ENCODE assay signal across 8 mouse cellular contexts in genomic region chr11:4946530-4946929, GRCm38 (mm10). TPM values are rescaled to one million over a fixed set of nuclear protein-coding genes. Genes with fewer than 3 reads are reported as not detected.
DNase-seq lines count a peak whose midpoint lies in the region; ATAC-seq and TF ChIP-seq lines count a peak whose summit lies in the region.

No protein-coding gene starts in this region.

- no peak for TF ChIP-seq EP300 in heart, postnatal 0 days (IDR thresholded peaks at IDR 0.05; ENCODE audit: low read depth)

- no peak for ATAC-seq in heart, postnatal 0 days (ENCODE audit: insufficient read depth, low read depth)
- peak; percentile 23 for ATAC-seq in forebrain, embryonic 15.5 days (replicated peaks)
- ATAC-seq in megakaryocyte progenitor cell, adult 5-6 weeks (replicated peaks; ENCODE audit: poor library complexity) = peak; percentile 41; the same call in 1 of the 2 replicates

- TF ChIP-seq CTCF in heart, postnatal 0 days (IDR thresholded peaks at IDR 0.05; ENCODE audit: low read depth) = no peak

- H3K27me3 ChIP-seq in heart, postnatal 0 days (ENCODE audit: control insufficient read depth, insufficient read depth, low read length) = peaks cover 66% of the 10 kb centered on the region
- peaks cover 56% of the 10 kb centered on the region for H3K27me3 ChIP-seq in forebrain, embryonic 15.5 days

- H3K9ac ChIP-seq in heart, postnatal 0 days (replicated peaks; ENCODE audit: low read depth, low read length) = no peak overlapping the region
- peak overlapping the region; percentile 67; the same call in 1 of the 2 replicates for H3K9ac ChIP-seq in ES-E14 (ENCODE audit: insufficient read depth, low read depth, low read length, poor library complexity, severe bottlenecking)
- H3K9ac ChIP-seq in forebrain, embryonic 15.5 days (replicated peaks) = 0 out of 2 replicates have a peak overlapping the region, but pooled peaks have one; percentile 13

- intact Hi-C loops in heart, postnatal 25 days (cut with DNase I) = no loop called here

- H3K4me2 ChIP-seq in heart, postnatal 0 days (ENCODE audit: low read depth, low read length) = peak overlapping the region; percentile 86
- H3K4me2 ChIP-seq in forebrain, embryonic 15.5 days (replicated peaks) = peak overlapping the region; percentile 80

- no peak for DNase-seq in heart, postnatal 0 days (ENCODE audit: low spot score)
- DNase-seq in heart, postnatal 25 days (ENCODE audit: low spot score) = no peak
- no peak for DNase-seq in ES-E14 (ENCODE audit: low read depth, low spot score)
- DNase-seq in embryo, embryonic 10 days (ENCODE audit: low spot score) = no peak
- no peak for DNase-seq in spleen, adult 12 weeks (ENCODE audit: low spot score)
- DNase-seq in cerebellum, adult 11-12 months = no peak

- in situ Hi-C loops in ES-E14 (cut with MboI; ENCODE audit: low sequenced_read_pairs in 2 of 2, unreplicated experiment in 2 of 2) = no loop called here

- 47% methylated on average over 13 of the region's 13 CpGs for WGBS in heart, postnatal 0 days
- WGBS in forebrain, embryonic 15.5 days = 44% methylated on average over 13 of the region's 13 CpGs

- no peaks in the 10 kb centered on the region for H3K9me3 ChIP-seq in heart, postnatal 0 days (replicated peaks; ENCODE audit: control insufficient read depth, low read length)
- H3K9me3 ChIP-seq in ES-E14 (ENCODE audit: control insufficient read depth, insufficient read depth, low read depth, low read length) = no peaks in the 10 kb centered on the region
- H3K9me3 ChIP-seq in forebrain, embryonic 15.5 days = no peaks in the 10 kb centered on the region

- no peaks in the 10 kb centered on the region for H3K36me3 ChIP-seq in heart, postnatal 0 days (replicated peaks; ENCODE audit: control insufficient read depth, insufficient read depth, low read length)
- peaks cover 12% of the 10 kb centered on the region for H3K36me3 ChIP-seq in ES-E14 (ENCODE audit: control insufficient read depth, insufficient read depth, low read length, poor library complexity, severe bottlenecking)
- no peaks in the 10 kb centered on the region for H3K36me3 ChIP-seq in forebrain, embryonic 15.5 days

- H3K27ac ChIP-seq in heart, postnatal 0 days (ENCODE audit: low read depth) = no peak overlapping the region
- no peak overlapping the region for H3K27ac ChIP-seq in ES-E14 (ENCODE audit: insufficient read depth, low read depth, low read length, poor library complexity, severe bottlenecking)
- H3K27ac ChIP-seq in forebrain, embryonic 15.5 days (replicated peaks) = peak overlapping the region; percentile 83; the same call in 1 of the 2 replicates

- H3K4me1 ChIP-seq in heart, postnatal 0 days (ENCODE audit: control insufficient read depth, insufficient read depth) = peaks cover 9% of the 10 kb centered on the region
- no peaks in the 10 kb centered on the region; a peak in 1 of 4 replicates for H3K4me1 ChIP-seq in ES-E14 (ENCODE audit: control insufficient read depth in 2 of 2, insufficient read depth in 2 of 2, low read length in 2 of 2, poor library complexity in 1 of 2)
- H3K4me1 ChIP-seq in forebrain, embryonic 15.5 days = peaks cover 29% of the 10 kb centered on the region

- H3K4me3 ChIP-seq in heart, postnatal 0 days (ENCODE audit: low read depth, low read length) = peak overlapping the region; percentile 55
- H3K4me3 ChIP-seq in ES-E14 (ENCODE audit: insufficient read depth in 1 of 2, low read depth in 1 of 2, low read length in 2 of 2, poor library complexity in 1 of 2, severe bottlenecking in 1 of 2) = peak overlapping the region; percentile 68 to 77; a peak in 3 of 4 replicates
- H3K4me3 ChIP-seq in forebrain, embryonic 15.5 days = peak overlapping the region; percentile 57

TF ChIP-seq in ES-E14, 5 proteins besides CTCF, POLR2A, EP300 and RAD21:
- TF ChIP-seq HCFC1 (IDR thresholded peaks at IDR 0.05; ENCODE audit: borderline replicate concordance, insufficient read depth, low read length) (no peak), MAFK (IDR thresholded peaks at IDR 0.05; ENCODE audit: insufficient read depth, low read depth, low read length) (no peak), ZC3H11A (IDR thresholded peaks at IDR 0.05; ENCODE audit: borderline replicate concordance, low read depth, low read length) (no peak), ZNF384 (IDR thresholded peaks at IDR 0.05; ENCODE audit: low read depth, low read length) (no peak), CHD2 (IDR thresholded peaks at IDR 0.05; ENCODE audit: low read depth, low read length) (no peak)

RNA-seq across cellular contexts. Expression of gene Nefh, which starts 1.3 kb away (rescaled TPM):
- total RNA-seq in heart, postnatal 0 days (2014; rRNA removed; ENCODE audit: low replicate concordance) = 0.04 TPM in 1 of 2 replicates, not detected in the other
- 0.03 and 0.07 TPM in 2 replicates for polyA plus RNA-seq in heart, postnatal 0 days (2015; fragmentation: Nextera tagmentation; extraction: Ambion mirVana)
- not detected for total RNA-seq in heart, postnatal 25 days (2021)
- total RNA-seq in ES-E14 (2012; rRNA removed) = 13.9 and 17.7 TPM in 2 replicates
- polyA plus RNA-seq in forebrain, embryonic 15.5 days (2015; fragmentation: Nextera tagmentation; extraction: Ambion mirVana) = 0.89 and 0.91 TPM in 2 replicates
- total RNA-seq in megakaryocyte progenitor cell, adult 5-6 weeks (2015) = 4.6 and 8.0 TPM in 2 replicates
- total RNA-seq in megakaryocyte progenitor cell, adult 5-6 weeks (2017) = 3.5 and 6.0 TPM in 2 replicates

RNA-seq across cellular contexts. Expression of gene Ap1b1, which starts 40.1 kb away (rescaled TPM):
- total RNA-seq in heart, postnatal 0 days (2014; rRNA removed; ENCODE audit: low replicate concordance) = 39.0 and 56.7 TPM in 2 replicates
- polyA plus RNA-seq in heart, postnatal 0 days (2015; fragmentation: Nextera tagmentation; extraction: Ambion mirVana) = 27.4 and 29.6 TPM in 2 replicates
- 10 to 100 TPM; 53.1 to 58.1 TPM for total RNA-seq in heart, postnatal 25 days (2021)
- total RNA-seq in ES-E14 (2012; rRNA removed) = 37.2 and 42.4 TPM in 2 replicates
- polyA plus RNA-seq in forebrain, embryonic 15.5 days (2015; fragmentation: Nextera tagmentation; extraction: Ambion mirVana) = 78.5 and 81.4 TPM in 2 replicates
- 29.3 and 36.5 TPM in 2 replicates for total RNA-seq in megakaryocyte progenitor cell, adult 5-6 weeks (2015)
- total RNA-seq in megakaryocyte progenitor cell, adult 5-6 weeks (2017) = 39.2 and 41.6 TPM in 2 replicates

RNA-seq across cellular contexts. Expression of gene Thoc5, which starts 51.4 kb away (rescaled TPM):
- total RNA-seq in heart, postnatal 0 days (2014; rRNA removed; ENCODE audit: low replicate concordance) = 11.9 and 17.2 TPM in 2 replicates
- polyA plus RNA-seq in heart, postnatal 0 days (2015; fragmentation: Nextera tagmentation; extraction: Ambion mirVana) = 15.9 and 16.0 TPM in 2 replicates
- total RNA-seq in heart, postnatal 25 days (2021) = 10 to 100 TPM; 16.3 to 16.9 TPM
- total RNA-seq in ES-E14 (2012; rRNA removed) = 46.4 and 47.5 TPM in 2 replicates
- polyA plus RNA-seq in forebrain, embryonic 15.5 days (2015; fragmentation: Nextera tagmentation; extraction: Ambion mirVana) = 64.6 and 64.8 TPM in 2 replicates
- total RNA-seq in megakaryocyte progenitor cell, adult 5-6 weeks (2015) = 19.7 and 20.7 TPM in 2 replicates
- total RNA-seq in megakaryocyte progenitor cell, adult 5-6 weeks (2017) = 51.9 and 56.1 TPM in 2 replicates
